Mouse (Mus musculus) embryo, embryonic 9.5 days (tissue): ENCODE data around the gene Ccnl2.
A peak's percentile ranks its signal among the peaks of the same experiment; 100 is the strongest.

ENCODE experiments used
- DNase-seq: peaks from one replicate; pipeline ENCODE4 v3.0.0-alpha.2; 2017; ENCODE audit errors: extremely low spot score

The Ccnl2 gene

GRCm38 (mm10) chr4:155790021-155790489, 22.2 kb upstream of the Ccnl2 start, which contains the start of gene Ankrd65:
Ankrd65 (plus strand) TSS chr4:155790439.
- no peak for DNase-seq

DNA sequence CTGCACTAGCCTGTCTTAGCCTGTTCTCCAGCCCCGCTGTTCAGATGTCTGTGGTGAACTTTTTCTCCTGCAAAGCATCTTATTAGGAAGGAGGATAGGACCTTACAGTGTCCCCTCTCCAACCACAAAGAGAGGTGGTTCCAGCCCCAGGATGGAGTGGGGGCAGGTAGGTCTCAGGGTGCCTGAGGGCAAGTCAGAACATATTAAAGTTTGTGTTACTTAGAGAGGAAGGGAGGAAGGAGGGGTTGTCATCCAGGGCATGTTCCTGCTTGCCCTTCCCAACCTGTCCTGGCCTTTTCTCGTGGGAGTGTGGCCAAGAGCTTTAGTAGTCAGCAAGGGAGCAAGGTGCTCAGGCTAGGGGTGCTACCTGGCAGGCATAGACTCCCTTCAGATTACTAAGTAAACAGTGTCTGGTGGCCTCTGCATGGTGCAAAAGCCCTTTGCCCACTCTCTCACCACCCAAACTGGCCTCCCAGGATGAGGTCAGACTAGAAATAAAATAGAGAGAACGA, 21.6 kb upstream of the Ccnl2 start:
- DNase-seq = no peak

GRCm38 (mm10) chr4:155791240-155791933, 20.9 kb upstream of the Ccnl2 start:
- DNase-seq = no peak

GRCm38 (mm10) chr4:155793730-155794129, 18.6 kb upstream of the Ccnl2 start:
- no peak for DNase-seq

- DNase-seq = no peak
These were observed 10.2 kb upstream of the Ccnl2 start for GRCm38 (mm10) chr4:155802075-155802474.

DNA sequence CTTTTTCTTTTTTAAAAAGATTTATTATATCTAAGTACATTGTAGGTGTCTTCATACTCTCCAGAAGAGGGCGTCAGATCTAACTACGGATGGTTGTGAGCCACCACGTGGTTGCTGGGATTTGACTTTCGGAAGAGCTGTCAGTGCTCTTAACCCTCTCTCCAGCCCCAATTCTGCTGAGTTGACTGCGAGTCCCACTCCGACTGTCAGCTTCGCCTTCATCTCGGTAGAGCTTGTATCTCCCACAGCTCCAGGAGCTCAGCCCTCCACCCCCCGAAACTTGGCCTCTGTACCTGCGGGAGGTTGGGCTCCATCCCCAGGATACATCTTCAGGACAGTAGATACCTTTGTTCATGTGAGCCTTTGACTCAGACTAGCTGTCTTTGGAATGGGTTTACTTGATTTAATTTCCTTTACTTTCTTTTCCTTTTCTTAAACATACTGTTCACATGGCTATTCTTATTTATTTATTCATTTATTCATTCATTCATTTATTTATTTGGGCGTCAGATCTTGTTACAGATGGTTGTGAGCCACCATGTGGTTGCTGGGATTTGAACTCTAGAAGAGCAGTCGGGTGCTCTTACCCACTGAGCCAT, 9.4 kb upstream of the Ccnl2 start, which contains the start of gene Mrpl20:
Gene Mrpl20, plus strand, starts transcription at position 138 of the 599 bp plus-strand sequence.
- DNase-seq = peak; percentile 48

DNA sequence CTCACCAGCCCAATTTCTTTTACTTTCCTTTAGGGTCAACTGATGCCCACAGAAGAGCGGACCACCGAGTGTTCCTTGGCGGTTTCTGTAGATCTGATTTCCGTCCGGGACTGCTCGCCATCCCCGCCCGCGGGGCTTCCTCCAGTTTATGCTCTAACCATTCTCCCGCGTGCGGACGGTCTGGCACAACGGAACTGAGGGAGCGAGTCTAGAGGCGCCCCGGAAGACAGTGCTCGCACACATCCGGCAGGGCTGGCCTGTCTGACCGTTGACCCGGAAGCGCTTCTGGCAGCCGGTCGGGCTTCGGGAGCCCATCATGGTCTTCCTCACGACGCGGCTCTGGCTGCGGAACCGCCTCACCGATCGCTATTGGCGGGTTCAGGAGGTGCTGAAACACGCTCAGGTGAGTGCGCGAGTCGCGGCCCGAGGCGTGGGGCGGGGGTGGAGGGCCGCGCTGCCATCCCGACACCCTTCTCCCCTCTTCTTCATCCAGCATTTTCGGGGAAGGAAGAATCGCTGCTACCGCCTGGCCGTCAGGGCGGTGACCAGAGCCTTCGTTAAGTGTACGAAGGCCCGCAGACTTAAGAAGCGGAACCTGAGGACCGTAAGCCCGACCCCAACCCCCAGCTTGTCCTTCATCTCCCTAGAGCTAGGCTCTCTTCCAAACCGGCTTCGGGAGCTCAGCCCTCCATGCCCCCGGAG, 8.8 kb upstream of the Ccnl2 start:
- DNase-seq = peak; percentile 96

- no peak for DNase-seq
These were observed 4.4 kb upstream of the Ccnl2 start for GRCm38 (mm10) chr4:155807841-155808240.

- peak; percentile 41 for DNase-seq
These were observed 434 bp downstream of the Ccnl2 start for GRCm38 (mm10) chr4:155812665-155813181.

DNA sequence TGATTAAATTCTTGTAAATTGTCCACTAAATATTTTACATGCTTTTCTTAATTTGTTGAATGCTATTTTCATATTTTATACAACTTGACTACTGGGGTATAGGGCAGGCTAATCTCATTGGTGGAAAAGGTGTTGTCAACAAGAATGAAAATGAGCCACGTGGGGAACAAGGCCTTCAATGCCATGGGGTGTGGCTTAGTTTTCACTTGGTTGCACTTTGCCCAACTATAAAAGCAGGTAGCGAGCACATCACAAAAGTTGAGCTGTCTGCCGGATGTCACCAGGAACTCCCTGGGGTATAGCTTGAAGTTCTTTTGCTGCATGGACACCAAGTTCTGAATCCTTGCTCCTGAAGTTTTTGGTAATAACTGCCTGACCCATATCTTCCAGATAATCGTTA, 5.2 kb downstream of the Ccnl2 start:
- no peak for DNase-seq

GRCm38 (mm10) chr4:155821025-155821424, 8.7 kb downstream of the Ccnl2 start:
- no peak for DNase-seq

GRCm38 (mm10) chr4:155823443-155823842, 11.2 kb downstream of the Ccnl2 start:
- DNase-seq = no peak

DNA sequence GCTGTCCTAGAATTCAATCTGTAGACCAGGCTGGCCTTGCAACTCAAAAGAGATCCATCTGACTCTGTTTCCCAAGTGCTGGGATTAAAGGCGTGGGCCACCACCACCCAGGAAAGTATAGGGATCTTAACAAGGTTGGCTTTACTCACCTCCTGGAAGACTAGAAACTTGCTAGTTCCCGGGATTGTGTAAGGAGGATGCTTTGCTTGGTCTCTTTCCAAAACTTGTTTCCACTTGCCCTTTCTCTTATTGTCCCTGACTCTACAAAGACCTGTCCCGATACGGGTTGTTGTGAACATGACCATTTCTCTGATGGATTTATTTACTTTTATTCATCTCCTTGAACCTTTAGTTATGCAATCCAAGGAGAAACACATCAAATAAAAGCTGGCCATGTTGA, 17.6 kb downstream of the Ccnl2 start:
- DNase-seq = no peak

- DNase-seq = no peak
These were observed 18.3 kb downstream of the Ccnl2 start for GRCm38 (mm10) chr4:155830596-155830995.

DNA sequence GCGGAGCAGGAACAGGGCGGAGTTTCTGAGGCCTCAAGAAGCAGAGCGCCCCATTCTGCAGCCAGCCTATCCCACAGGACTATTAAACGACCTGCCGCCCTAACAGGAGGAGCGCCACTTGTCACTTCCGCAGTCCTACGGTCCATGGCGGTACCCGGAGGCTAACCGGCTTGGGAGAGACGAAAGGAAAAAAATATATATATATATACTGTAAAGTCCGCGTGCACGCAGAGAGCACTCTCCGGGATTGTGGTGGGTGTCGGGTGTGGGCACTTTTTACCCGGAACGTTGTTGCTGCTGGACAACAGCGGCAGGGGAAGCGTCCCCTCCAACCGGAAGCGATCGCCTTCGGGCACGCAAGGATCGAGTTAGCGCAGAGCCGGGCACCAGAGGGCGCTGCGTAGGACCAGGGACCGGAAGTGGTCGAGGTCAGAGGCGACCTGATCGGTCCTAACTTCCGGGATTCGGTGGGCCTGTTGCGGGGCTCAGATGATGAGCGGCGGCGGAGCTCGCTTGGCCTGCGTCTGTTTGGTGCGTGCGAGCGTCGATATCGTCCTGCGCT, 19.0 kb downstream of the Ccnl2 start, which contains the start of gene Aurkaip1:
Gene Aurkaip1, plus strand, starts transcription at position 68 of the 562 bp plus-strand sequence.
- peak; percentile 97 for DNase-seq

DNA sequence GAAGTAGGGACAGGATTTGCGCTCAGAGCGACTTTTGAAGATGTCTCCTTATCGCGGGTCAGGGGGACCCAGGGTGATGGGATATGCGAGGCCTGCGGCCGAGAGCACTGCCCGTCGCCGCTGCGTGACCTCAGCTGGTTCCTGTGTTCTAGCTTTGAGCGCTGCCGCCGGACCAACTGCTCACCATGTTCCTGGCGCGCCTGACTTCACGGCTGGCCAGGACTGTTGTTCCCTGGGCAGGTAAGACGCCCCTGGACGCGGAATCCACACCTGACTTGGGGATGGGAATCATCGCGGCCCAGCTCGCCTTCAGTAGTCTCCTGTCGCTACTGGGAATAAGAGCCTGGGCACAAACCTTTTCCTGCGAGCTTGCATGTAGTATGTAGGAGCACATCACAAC, 19.5 kb downstream of the Ccnl2 start:
- no peak for DNase-seq

DNA sequence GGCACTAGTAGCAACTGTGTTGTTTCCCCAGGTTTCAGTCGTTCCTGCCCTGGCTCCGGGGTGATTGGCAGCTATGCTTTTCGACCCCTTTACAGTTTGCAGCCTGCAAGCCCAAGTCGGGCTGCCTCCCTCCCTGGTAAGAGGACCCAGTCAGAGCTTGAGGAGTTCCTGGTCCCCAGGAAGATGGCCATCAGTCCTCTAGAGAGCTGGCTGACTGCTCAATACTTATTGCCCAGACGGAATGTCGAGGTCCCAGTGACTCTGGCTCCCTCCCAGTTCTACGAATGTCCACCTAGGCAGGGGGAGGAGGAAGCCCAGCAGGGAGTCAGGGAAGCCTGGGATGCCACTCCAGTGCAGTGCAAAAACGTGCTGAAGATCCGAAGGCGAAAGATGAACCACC, 20.0 kb downstream of the Ccnl2 start:
- DNase-seq = no peak

GRCm38 (mm10) chr4:155833234-155833633, 20.9 kb downstream of the Ccnl2 start:
- DNase-seq = no peak

DNA sequence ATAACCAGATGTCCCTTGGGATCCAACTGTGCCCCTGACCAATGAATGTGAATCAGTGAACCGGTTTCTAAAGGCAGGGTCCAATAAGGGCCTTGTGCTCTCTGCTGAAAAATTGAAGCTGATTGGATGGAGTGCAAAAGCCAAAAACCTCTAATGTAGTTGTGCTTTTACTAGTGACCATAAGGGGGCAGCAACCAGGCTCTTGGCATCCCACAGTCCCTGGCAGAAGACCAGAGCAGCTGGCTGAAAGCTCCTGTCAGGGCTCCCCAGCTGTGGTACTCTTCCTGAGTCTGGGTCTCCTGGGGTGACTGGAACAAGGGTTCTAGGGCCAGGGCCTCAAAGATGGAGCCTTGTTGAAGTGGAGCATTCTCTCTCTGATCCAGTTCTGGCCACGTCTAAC, 21.5 kb downstream of the Ccnl2 start:
- DNase-seq = peak; percentile 71

- DNase-seq = no peak
These were observed 25.2 kb downstream of the Ccnl2 start for GRCm38 (mm10) chr4:155837404-155838010.
